Mouse (Mus musculus) intestine, embryonic 16.5 days (tissue): Measurements from ENCODE around the gene Clybl. TPM values are rescaled to one million over a fixed set of nuclear protein-coding genes. Genes with fewer than 3 reads are reported as not detected.

Experiments used
- ATAC-seq: fragments of 200-750 bp; cut with Nextera tagmentation; 2 replicates; pipeline ENCODE4 v1.8.0; 2017; ENCODE audit warnings: moderate TSS enrichment, moderate library complexity
- H3K27ac ChIP-seq: fragments of 300-500 bp; sonication (generic); 2 replicates; pipeline ENCODE4 v1.5.1; 2014; ENCODE audit warnings: mild to moderate bottlenecking, low read length
- H3K27me3 ChIP-seq: fragments of 300-500 bp; sonication (generic); replicated peaks from 2 replicates; pipeline ENCODE4 v1.6.1; 2014; ENCODE audit warnings: low read length, control low read depth, mixed read lengths; ENCODE audit not compliant: control insufficient read depth, insufficient read depth
- H3K36me3 ChIP-seq: fragments of 300-500 bp; sonication (generic); 2 replicates; pipeline ENCODE4 v1.6.1; 2014; ENCODE audit warnings: low read length, control low read depth; ENCODE audit not compliant: control insufficient read depth, insufficient read depth
- H3K4me1 ChIP-seq: fragments of 300-500 bp; sonication (generic); 2 replicates; pipeline ENCODE4 v1.6.1; 2014; ENCODE audit warnings: low read length, control low read depth, mixed read lengths; ENCODE audit not compliant: control insufficient read depth, insufficient read depth
- H3K4me2 ChIP-seq: fragments of 300-500 bp; sonication (generic); 2 replicates; pipeline ENCODE4 v1.6.1; 2014; ENCODE audit warnings: low read depth, low read length, control low read depth
- H3K4me3 ChIP-seq: fragments of 300-500 bp; sonication (generic); 2 replicates; pipeline ENCODE4 v1.5.1; 2014; ENCODE audit warnings: mild to moderate bottlenecking, low read length
- H3K9ac ChIP-seq: fragments of 300-500 bp; sonication (generic); 2 replicates; pipeline ENCODE4 v1.6.1; 2014; ENCODE audit warnings: low read depth, low read length
- H3K9me3 ChIP-seq: fragments of 300-500 bp; sonication (generic); 2 replicates; pipeline ENCODE4 v1.6.1; 2016; ENCODE audit warnings: low read length, control low read depth; ENCODE audit not compliant: control insufficient read depth
- WGBS: fragments of 180-500 bp; shearing (Covaris S2); extraction: QIAGEN DNeasy Blood & Tissue Kit; methylation state at CpG from one replicate; pipeline ENCODE4 v1.1.7; 2014; 5-methylcytosine and 5-hydroxymethylcytosine counted together
- polyA plus RNA-seq: library from polyadenylated mRNA; unstranded; fragments of >200 nt; fragmentation: Nextera tagmentation; extraction: Ambion mirVana; gene quantifications from 2 replicates; pipeline ENCODE4 v1.2.1, GENCODE M21; 2015

Gene Clybl
- polyA plus RNA-seq, 1 experiment from 2014 or later = 38.7 TPM

DNA sequence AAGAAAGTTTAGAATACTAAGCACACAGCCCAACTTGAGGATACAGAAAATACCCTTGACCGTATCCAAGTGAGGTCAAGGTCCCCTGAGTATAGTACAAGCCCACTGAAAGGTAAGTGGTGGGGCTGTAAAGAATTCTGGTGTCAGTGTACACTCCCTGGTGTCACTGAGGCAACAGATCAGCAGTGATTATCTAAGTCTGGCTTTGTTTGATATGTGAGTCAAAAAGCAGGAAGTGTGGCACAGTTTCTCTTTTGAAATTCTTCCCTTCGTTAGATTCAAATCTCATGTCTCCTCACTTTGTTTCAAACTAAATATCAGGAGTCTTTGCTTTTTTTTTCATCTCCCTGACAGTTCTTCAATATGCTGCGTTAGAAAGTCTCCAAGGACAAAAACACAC, 251.1 kb downstream of the Clybl start:
- Histone ChIP-seq H3K9me3 (no peaks in the 10 kb centered on the region), H3K4me1 (no peaks in the 10 kb centered on the region), H3K27ac (no peak overlapping the region), H3K36me3 (no peaks in the 10 kb centered on the region), H3K4me2 (no peak overlapping the region), H3K9ac (no peak overlapping the region), H3K4me3 (no peak overlapping the region), H3K27me3 (no peaks in the 10 kb centered on the region)
- WGBS = 60% methylated on average over 3 of the region's 3 CpGs
- no peak for ATAC-seq

GRCm38 (mm10) chr14:122434039-122434438, 252.5 kb downstream of the Clybl start:
- Histone ChIP-seq H3K4me3 (no peak overlapping the region), H3K27ac (no peak overlapping the region), H3K9ac (no peak overlapping the region), H3K36me3 (no peaks in the 10 kb centered on the region), H3K4me1 (no peaks in the 10 kb centered on the region), H3K9me3 (no peaks in the 10 kb centered on the region), H3K4me2 (no peak overlapping the region), H3K27me3 (no peaks in the 10 kb centered on the region)
- WGBS = 91% methylated on average over 10 of the region's 10 CpGs
- no peak for ATAC-seq

- Histone ChIP-seq H3K4me2 (no peak overlapping the region), H3K4me3 (no peak overlapping the region), H3K4me1 (no peaks in the 10 kb centered on the region), H3K9me3 (no peaks in the 10 kb centered on the region), H3K9ac (no peak overlapping the region), H3K27ac (no peak overlapping the region), H3K36me3 (no peaks in the 10 kb centered on the region), H3K27me3 (no peaks in the 10 kb centered on the region)
- ATAC-seq = no peak
- 71% methylated on average over 10 of the region's 10 CpGs for WGBS
Observed at GRCm38 (mm10) chr14:122436850-122437249, 255.3 kb downstream of the Clybl start.

DNA sequence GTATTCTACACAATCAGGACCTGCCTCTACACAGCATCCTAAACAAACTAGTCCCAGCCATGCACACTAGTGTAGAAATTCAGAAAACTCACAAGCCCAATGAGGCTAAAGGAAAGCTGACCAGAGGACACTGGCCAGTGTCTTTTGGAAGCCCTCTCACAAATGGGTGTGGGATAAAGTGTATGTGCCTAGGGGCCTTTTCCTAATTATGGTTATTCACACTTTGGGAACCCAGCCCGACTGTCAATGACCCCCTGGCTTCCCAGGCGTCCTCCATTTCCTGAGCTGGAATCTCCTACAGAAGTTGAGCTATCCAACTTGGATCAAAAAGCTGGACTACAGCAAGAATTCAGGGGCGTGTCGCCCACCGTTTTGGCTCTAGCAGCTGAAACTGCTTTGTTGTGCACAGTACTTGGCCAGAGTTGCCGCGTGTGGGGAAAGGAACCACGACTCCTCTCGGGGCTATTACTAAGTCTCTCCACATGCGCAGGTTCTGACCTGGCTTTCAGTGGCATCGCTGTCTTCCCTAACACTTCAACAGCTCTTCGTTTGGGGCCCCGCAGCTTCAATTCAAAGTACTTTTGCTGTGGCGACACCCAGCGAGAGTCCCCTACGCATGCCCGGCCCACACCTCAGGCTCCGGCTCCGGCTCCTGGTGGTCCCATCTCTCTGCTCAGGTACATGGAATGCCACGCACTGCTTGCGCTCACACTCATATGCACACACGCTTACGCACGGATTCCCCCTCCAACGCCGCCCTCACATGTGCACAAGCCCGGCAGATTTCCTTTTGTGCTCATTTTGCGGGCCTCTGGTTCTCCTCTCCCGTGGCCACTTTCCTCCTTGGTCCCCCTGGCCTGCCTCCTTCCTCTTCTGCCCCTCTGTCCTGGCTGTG, 268.3 kb downstream of the Clybl start:
- ATAC-seq = no peak

GRCm38 (mm10) chr14:122450496-122451382, 269.2 kb downstream of the Clybl start, which contains the start of gene Gm5089:
Gene Gm5089 (minus strand): TSS chr14:122451115.
- H3K9ac ChIP-seq = no peak within 1 kb of the TSS
- no peaks in the 10 kb centered on the region for H3K9me3 ChIP-seq
- peaks cover 5% of the 10 kb centered on the region; the same call in 1 of the 2 replicates for H3K4me1 ChIP-seq

More for the DNA sequence above, 268.3 kb downstream of the Clybl start:
- Histone ChIP-seq H3K4me2 (0 out of 2 replicates have a peak overlapping the region, but pooled peaks have one; percentile 38), H3K27me3 (peaks cover 63% of the 10 kb centered on the region), H3K27ac (no peak overlapping the region), H3K4me3 (no peak overlapping the region), H3K9me3 (no peaks in the 10 kb centered on the region), H3K36me3 (no peaks in the 10 kb centered on the region), H3K9ac (no peak overlapping the region), H3K4me1 (peaks cover 5% of the 10 kb centered on the region; the same call in 1 of the 2 replicates)
- 5% methylated on average over 29 of the region's 29 CpGs for WGBS

GRCm38 (mm10) chr14:122451551-122452145, 270.1 kb downstream of the Clybl start:
- no peaks in the 10 kb centered on the region for H3K9me3 ChIP-seq
- H3K27ac ChIP-seq = no peak overlapping the region
- peaks cover 71% of the 10 kb centered on the region for H3K27me3 ChIP-seq
- ATAC-seq = no peak
- no peaks in the 10 kb centered on the region for H3K36me3 ChIP-seq
- 68% methylated on average over 5 of the region's 5 CpGs for WGBS
- H3K4me1 ChIP-seq = peaks cover 5% of the 10 kb centered on the region; the same call in 1 of the 2 replicates
- H3K4me3 ChIP-seq = no peak overlapping the region
- H3K9ac ChIP-seq = no peak overlapping the region
- no peak overlapping the region for H3K4me2 ChIP-seq

More at GRCm38 (mm10) chr14:122450496-122451382, 269.2 kb downstream of the Clybl start, which contains the start of gene Gm5089:
- peak within 1 kb of the TSS; percentile 38 for H3K4me2 ChIP-seq
- H3K4me3 ChIP-seq = peak within 1 kb of the TSS; percentile 37
- H3K36me3 ChIP-seq = no peaks in the 10 kb centered on the region
- no peak within 1 kb of the TSS for H3K27ac ChIP-seq
- H3K27me3 ChIP-seq = peaks cover 69% of the 10 kb centered on the region
- no peak; the same call in 1 of the 2 replicates for ATAC-seq
- WGBS = 1% methylated on average over 59 of the region's 59 CpGs

Other genes starting within 250 kb of the Clybl start
- 3.7 and 4.1 TPM in 2 replicates for gene Gpr183, start 216.5 kb upstream of the Clybl start, polyA plus RNA-seq
- not detected in 2 replicates for gene Timm8a2, start 147.0 kb upstream of the Clybl start, polyA plus RNA-seq
- 293 and 308 TPM in 2 replicates for gene Tm9sf2, start 74.7 kb upstream of the Clybl start, polyA plus RNA-seq